Mouse (Mus musculus): ENCODE measurements around the gene Rfx5.

GRCm38 (mm10) chr3:94932809-94933564, 20.9 kb upstream of the Rfx5 start, which contains the start of gene Selenbp1:
- TF ChIP-seq GATA1 (IDR thresholded peaks at IDR 0.05; ENCODE audit: borderline replicate concordance, low read length) (no peak), FLI1 (IDR thresholded peaks at IDR 0.05; ENCODE audit: low read length) (no peak)

All from megakaryocyte, embryonic 14.5 days (primary cell).